Mouse (Mus musculus) forebrain, embryonic 15.5 days (tissue): ENCODE data around the gene Lgals3bp. TPM values are rescaled to one million over a fixed set of nuclear protein-coding genes. Genes with fewer than 3 reads are reported as not detected.

Experiments used
- ATAC-seq: fragments of 200-750 bp; cut with Nextera tagmentation; replicated peaks from 2 replicates; pipeline ENCODE4 v1.8.0; 2017; ENCODE audit warnings: mild to moderate bottlenecking, moderate TSS enrichment, moderate library complexity
- H3K27ac ChIP-seq: fragments of 300-500 bp; sonication (generic); replicated peaks from 2 replicates; pipeline ENCODE4 v1.5.1; 2015; ENCODE audit warnings: mild to moderate bottlenecking, inconsistent platforms
- H3K27me3 ChIP-seq: fragments of 300-500 bp; sonication (generic); 2 replicates; pipeline ENCODE4 v1.6.1; 2015; ENCODE audit warnings: inconsistent platforms
- H3K36me3 ChIP-seq: fragments of 300-500 bp; sonication (generic); 2 replicates; pipeline ENCODE4 v1.6.1; 2015; ENCODE audit warnings: mild to moderate bottlenecking, inconsistent platforms
- H3K4me1 ChIP-seq: fragments of 300-500 bp; sonication (generic); 2 replicates; pipeline ENCODE4 v1.6.1; 2015; ENCODE audit warnings: inconsistent platforms
- H3K4me2 ChIP-seq: fragments of 300-500 bp; sonication (generic); replicated peaks from 2 replicates; pipeline ENCODE4 v1.6.1; 2015; ENCODE audit warnings: mild to moderate bottlenecking, inconsistent platforms
- H3K4me3 ChIP-seq: fragments of 300-500 bp; sonication (generic); 2 replicates; pipeline ENCODE4 v1.5.1; 2015; ENCODE audit warnings: mild to moderate bottlenecking, inconsistent platforms
- H3K9ac ChIP-seq: fragments of 300-500 bp; sonication (generic); replicated peaks from 2 replicates; pipeline ENCODE4 v1.6.1; 2015; ENCODE audit warnings: mild to moderate bottlenecking, inconsistent platforms
- H3K9me3 ChIP-seq: fragments of 300-500 bp; sonication (generic); 2 replicates; pipeline ENCODE4 v1.6.1; 2016; ENCODE audit warnings: inconsistent platforms
- WGBS: fragments of 180-500 bp; shearing (Covaris S2); methylation state at CpG from one replicate; pipeline ENCODE4 v1.1.7; 2015; ENCODE audit warnings: mixed read lengths; 5-methylcytosine and 5-hydroxymethylcytosine counted together
- polyA plus RNA-seq: library from polyadenylated mRNA; unstranded; fragments of >200 nt; fragmentation: Nextera tagmentation; extraction: Ambion mirVana; gene quantifications from 2 replicates; pipeline ENCODE4 v1.2.1, GENCODE M21; 2015

Lgals3bp gene
- polyA plus RNA-seq, 1 experiment from 2014 or later: 2.6 TPM

- Histone ChIP-seq H3K4me3 (no peak overlapping the region), H3K9ac (no peak overlapping the region), H3K27me3 (no peaks in the 10 kb centered on the region), H3K9me3 (no peaks in the 10 kb centered on the region), H3K36me3 (no peaks in the 10 kb centered on the region), H3K4me1 (peaks cover 3% of the 10 kb centered on the region; the same call in 1 of the 2 replicates), H3K27ac (no peak overlapping the region), H3K4me2 (no peak overlapping the region)
- WGBS: 58% methylated on average over 3 of the region's 3 CpGs
- no peak for ATAC-seq
Measured at GRCm38 (mm10) chr11:118368330-118368729, 33.6 kb downstream of the Lgals3bp start.

- no peaks in the 10 kb centered on the region for H3K9me3 ChIP-seq
- 82% methylated on average over 8 of the region's 8 CpGs for WGBS
- H3K36me3 ChIP-seq: no peaks in the 10 kb centered on the region
- no peaks in the 10 kb centered on the region for H3K27me3 ChIP-seq
- no peak overlapping the region for H3K4me2 ChIP-seq
- H3K4me1 ChIP-seq: peaks cover 11% of the 10 kb centered on the region
- no peak overlapping the region for H3K4me3 ChIP-seq
- no peak overlapping the region for H3K9ac ChIP-seq
- no peak overlapping the region for H3K27ac ChIP-seq
- no peak for ATAC-seq
Measured at GRCm38 (mm10) chr11:118366559-118366958, 35.3 kb downstream of the Lgals3bp start.

- Histone ChIP-seq H3K4me1 (peaks cover 15% of the 10 kb centered on the region), H3K4me2 (no peak overlapping the region), H3K9ac (no peak overlapping the region), H3K36me3 (no peaks in the 10 kb centered on the region), H3K27me3 (no peaks in the 10 kb centered on the region), H3K9me3 (no peaks in the 10 kb centered on the region), H3K4me3 (no peak overlapping the region), H3K27ac (no peak overlapping the region)
- WGBS: 84% methylated on average over 3 of the region's 3 CpGs
- no peak for ATAC-seq
Measured at GRCm38 (mm10) chr11:118366108-118366507, 35.8 kb downstream of the Lgals3bp start.

GRCm38 (mm10) chr11:118365171-118365570, 36.7 kb downstream of the Lgals3bp start:
- H3K4me1 ChIP-seq: peaks cover 25% of the 10 kb centered on the region
- H3K9ac ChIP-seq: no peak overlapping the region
- no peak overlapping the region for H3K4me3 ChIP-seq
- no peak overlapping the region for H3K4me2 ChIP-seq
- H3K36me3 ChIP-seq: no peaks in the 10 kb centered on the region
- H3K9me3 ChIP-seq: no peaks in the 10 kb centered on the region
- no peak for ATAC-seq
- H3K27me3 ChIP-seq: no peaks in the 10 kb centered on the region
- WGBS: 82% methylated on average over 7 of the region's 7 CpGs
- no peak overlapping the region for H3K27ac ChIP-seq

- WGBS: 86% methylated on average over 4 of the region's 4 CpGs
- H3K27ac ChIP-seq: no peak overlapping the region
Measured at GRCm38 (mm10) chr11:118364021-118364420, 37.9 kb downstream of the Lgals3bp start.

GRCm38 (mm10) chr11:118362971-118363518, 38.8 kb downstream of the Lgals3bp start:
- Histone ChIP-seq H3K4me3 (no peak overlapping the region), H3K9ac (no peak overlapping the region), H3K27ac (no peak overlapping the region), H3K4me2 (no peak overlapping the region), H3K9me3 (no peaks in the 10 kb centered on the region), H3K36me3 (no peaks in the 10 kb centered on the region), H3K4me1 (peaks cover 25% of the 10 kb centered on the region), H3K27me3 (no peaks in the 10 kb centered on the region)
- 0 out of 2 replicates have a peak, but pooled peaks have one; percentile 36 for ATAC-seq
- 12% methylated on average over 8 of the region's 8 CpGs for WGBS

More at GRCm38 (mm10) chr11:118364021-118364420, 37.9 kb downstream of the Lgals3bp start:
- no peak for ATAC-seq
- Histone ChIP-seq H3K9ac (no peak overlapping the region), H3K27me3 (no peaks in the 10 kb centered on the region), H3K4me2 (no peak overlapping the region), H3K36me3 (no peaks in the 10 kb centered on the region), H3K4me3 (no peak overlapping the region), H3K9me3 (no peaks in the 10 kb centered on the region), H3K4me1 (peaks cover 25% of the 10 kb centered on the region)

- Histone ChIP-seq H3K36me3 (no peaks in the 10 kb centered on the region), H3K4me1 (peaks cover 25% of the 10 kb centered on the region), H3K4me3 (no peak overlapping the region), H3K27ac (no peak overlapping the region), H3K9me3 (no peaks in the 10 kb centered on the region), H3K27me3 (no peaks in the 10 kb centered on the region), H3K4me2 (no peak overlapping the region), H3K9ac (no peak overlapping the region)
- ATAC-seq: no peak
- WGBS: 100% methylated on average over 1 of the region's 1 CpGs
Measured at GRCm38 (mm10) chr11:118362501-118362900, 39.4 kb downstream of the Lgals3bp start.

- H3K4me3 ChIP-seq: no peak overlapping the region
- peaks cover 30% of the 10 kb centered on the region for H3K4me1 ChIP-seq
- H3K4me2 ChIP-seq: no peak overlapping the region
- 56% methylated on average over 10 of the region's 10 CpGs for WGBS
- peak overlapping the region; percentile 78 for H3K27ac ChIP-seq
- no peaks in the 10 kb centered on the region for H3K27me3 ChIP-seq
- ATAC-seq: peak; percentile 68; the same call in 1 of the 2 replicates
- no peak overlapping the region for H3K9ac ChIP-seq
- H3K9me3 ChIP-seq: no peaks in the 10 kb centered on the region
- no peaks in the 10 kb centered on the region for H3K36me3 ChIP-seq
Measured at GRCm38 (mm10) chr11:118360907-118361341, 41.0 kb downstream of the Lgals3bp start.

GRCm38 (mm10) chr11:118360491-118360890, 41.4 kb downstream of the Lgals3bp start:
- 61% methylated on average over 7 of the region's 7 CpGs for WGBS
- Histone ChIP-seq H3K4me2 (no peak overlapping the region), H3K4me3 (no peak overlapping the region), H3K27me3 (no peaks in the 10 kb centered on the region), H3K27ac (peak overlapping the region; percentile 78), H3K9ac (no peak overlapping the region), H3K36me3 (no peaks in the 10 kb centered on the region), H3K4me1 (peaks cover 34% of the 10 kb centered on the region), H3K9me3 (no peaks in the 10 kb centered on the region)
- peak; percentile 35; the same call in 1 of the 2 replicates for ATAC-seq

GRCm38 (mm10) chr11:118355640-118356039, 46.3 kb downstream of the Lgals3bp start, which contains the start of gene Timp2:
Timp2 (minus strand) TSS chr11:118355740.
- Histone ChIP-seq H3K9ac (peak within 1 kb of the TSS; percentile 90), H3K36me3 (no peaks in the 10 kb centered on the region), H3K4me1 (peaks cover 44% of the 10 kb centered on the region), H3K27ac (peak within 1 kb of the TSS; percentile 94), H3K9me3 (no peaks in the 10 kb centered on the region), H3K4me2 (peak within 1 kb of the TSS; percentile 86), H3K4me3 (peak within 1 kb of the TSS; percentile 88), H3K27me3 (no peaks in the 10 kb centered on the region)
- no peak; the same call in 1 of the 2 replicates for ATAC-seq
- 23% methylated on average over 6 of the region's 6 CpGs for WGBS

GRCm38 (mm10) chr11:118355205-118355604, 46.7 kb downstream of the Lgals3bp start:
- peak overlapping the region; percentile 86 for H3K4me2 ChIP-seq
- no peaks in the 10 kb centered on the region for H3K36me3 ChIP-seq
- no peaks in the 10 kb centered on the region for H3K9me3 ChIP-seq
- peak overlapping the region; percentile 88 for H3K4me3 ChIP-seq
- ATAC-seq: peak; percentile 97
- peak overlapping the region; percentile 94 for H3K27ac ChIP-seq
- under 1% methylated on average over 43 of the region's 43 CpGs for WGBS
- no peaks in the 10 kb centered on the region for H3K27me3 ChIP-seq
- H3K9ac ChIP-seq: peak overlapping the region; percentile 90
- peaks cover 40% of the 10 kb centered on the region for H3K4me1 ChIP-seq

- 0% methylated on average over 43 of the region's 47 CpGs for WGBS
- peak; percentile 30; the same call in 1 of the 2 replicates for ATAC-seq
- Histone ChIP-seq H3K4me3 (peak overlapping the region; percentile 88), H3K4me2 (peak overlapping the region; percentile 86), H3K9me3 (no peaks in the 10 kb centered on the region), H3K9ac (peak overlapping the region; percentile 90), H3K27me3 (no peaks in the 10 kb centered on the region), H3K4me1 (peaks cover 39% of the 10 kb centered on the region), H3K36me3 (no peaks in the 10 kb centered on the region), H3K27ac (peak overlapping the region; percentile 94)
Measured at GRCm38 (mm10) chr11:118354636-118355191, 47.2 kb downstream of the Lgals3bp start.
